Mouse (Mus musculus) bone marrow macrophage, adult 2 months (primary cell): ENCODE measurements around the gene Aste1.

Experiments used
- CTCF ChIP-seq: IDR thresholded peaks from 2 replicates; pipeline ENCODE4 v1.5.1; 2012; ENCODE audit warnings: low read depth, mild to moderate bottlenecking, low read length, moderate library complexity
- POLR2A ChIP-seq: IDR thresholded peaks from 2 replicates; pipeline ENCODE4 v1.6.1; 2012; ENCODE audit warnings: mild to moderate bottlenecking, low read depth, low read length, borderline replicate concordance

GRCm38 (mm10) chr9:105390616-105391015, 4.6 kb upstream of the Aste1 start:
- TF ChIP-seq CTCF (no peak), POLR2A (no peak)
